ENCODE assay signal across 8 mouse cellular contexts in genomic region chr16:18406293-18406692, GRCm38 (mm10). TPM values are rescaled to one million over a fixed set of nuclear protein-coding genes. Genes with fewer than 3 reads are reported as not detected.
A peak's percentile ranks its signal among the peaks of the same experiment; 100 is the strongest.
DNase-seq lines count a peak whose midpoint lies in the region; ATAC-seq and TF ChIP-seq lines count a peak whose summit lies in the region.

No protein-coding gene starts in this region.

- WGBS in limb, embryonic 11.5 days, result 24% methylated on average over 2 of the region's 2 CpGs
- WGBS in limb, embryonic 10.5 days, result 15% methylated on average over 2 of the region's 2 CpGs
- 6% methylated on average over 2 of the region's 2 CpGs for WGBS in hindbrain, embryonic 13.5 days
- 6% methylated on average over 2 of the region's 2 CpGs for WGBS in limb, embryonic 14.5 days
- 8% methylated on average over 2 of the region's 2 CpGs for WGBS in midbrain, embryonic 13.5 days

- H3K36me3 ChIP-seq in limb, embryonic 11.5 days (ENCODE audit: control insufficient read depth, insufficient read depth, low read length), result peaks cover 20% of the 10 kb centered on the region; the same call in 1 of the 2 replicates
- H3K36me3 ChIP-seq in limb, embryonic 10.5 days, result peaks cover 94% of the 10 kb centered on the region
- H3K36me3 ChIP-seq in hindbrain, embryonic 13.5 days, result peaks cover 78% of the 10 kb centered on the region
- H3K36me3 ChIP-seq in limb, embryonic 14.5 days (ENCODE audit: control insufficient read depth, insufficient read depth, low read length), result peaks cover 73% of the 10 kb centered on the region
- peaks cover 87% of the 10 kb centered on the region for H3K36me3 ChIP-seq in midbrain, embryonic 13.5 days

- no peaks in the 10 kb centered on the region for H3K27me3 ChIP-seq in limb, embryonic 11.5 days (ENCODE audit: control insufficient read depth, insufficient read depth, low read length)
- no peaks in the 10 kb centered on the region for H3K27me3 ChIP-seq in limb, embryonic 10.5 days (ENCODE audit: low read depth, poor library complexity, severe bottlenecking)
- no peaks in the 10 kb centered on the region for H3K27me3 ChIP-seq in hindbrain, embryonic 13.5 days
- no peaks in the 10 kb centered on the region for H3K27me3 ChIP-seq in limb, embryonic 14.5 days (ENCODE audit: control insufficient read depth, insufficient read depth, low read length)
- no peaks in the 10 kb centered on the region for H3K27me3 ChIP-seq in midbrain, embryonic 13.5 days

- H3K9me3 ChIP-seq in limb, embryonic 11.5 days (ENCODE audit: control insufficient read depth, low read length), result no peaks in the 10 kb centered on the region
- no peaks in the 10 kb centered on the region for H3K9me3 ChIP-seq in limb, embryonic 10.5 days (replicated peaks)
- no peaks in the 10 kb centered on the region for H3K9me3 ChIP-seq in hindbrain, embryonic 13.5 days
- H3K9me3 ChIP-seq in limb, embryonic 14.5 days (ENCODE audit: control insufficient read depth, low read length), result no peaks in the 10 kb centered on the region
- no peaks in the 10 kb centered on the region for H3K9me3 ChIP-seq in midbrain, embryonic 13.5 days

- no peak overlapping the region for H3K4me2 ChIP-seq in limb, embryonic 11.5 days (ENCODE audit: low read depth, severe bottlenecking)
- no peak overlapping the region for H3K4me2 ChIP-seq in hindbrain, embryonic 13.5 days
- H3K4me2 ChIP-seq in limb, embryonic 14.5 days (replicated peaks; ENCODE audit: low read depth, low read length, severe bottlenecking), result no peak overlapping the region
- no peak overlapping the region for H3K4me2 ChIP-seq in midbrain, embryonic 13.5 days (replicated peaks)

- 0 out of 2 replicates have a peak, but pooled peaks have one; percentile 45 for ATAC-seq in limb, embryonic 11.5 days (ENCODE audit: insufficient number of reproducible peaks, low FRiP score, low TSS enrichment, low read depth)
- peak; percentile 68 for ATAC-seq in erythroid progenitor cell, adult 5-6 weeks (replicated peaks; ENCODE audit: low FRiP score, poor library complexity, severe bottlenecking)
- ATAC-seq in hindbrain, embryonic 13.5 days (ENCODE audit: low FRiP score), result peak; percentile 32; the same call in 1 of the 2 replicates
- peak; percentile 35; the same call in 1 of the 2 replicates for ATAC-seq in limb, embryonic 14.5 days (ENCODE audit: low FRiP score, low read depth)
- peak; percentile 32; the same call in 1 of the 2 replicates for ATAC-seq in midbrain, embryonic 13.5 days

- H3K4me1 ChIP-seq in limb, embryonic 11.5 days (ENCODE audit: control insufficient read depth, insufficient read depth, low read length), result no peaks in the 10 kb centered on the region
- no peaks in the 10 kb centered on the region for H3K4me1 ChIP-seq in limb, embryonic 10.5 days
- peaks cover 53% of the 10 kb centered on the region for H3K4me1 ChIP-seq in hindbrain, embryonic 13.5 days (replicated peaks)
- H3K4me1 ChIP-seq in limb, embryonic 14.5 days (ENCODE audit: control insufficient read depth, insufficient read depth, low read length), result no peaks in the 10 kb centered on the region; the same call in 1 of the 2 replicates
- peaks cover 39% of the 10 kb centered on the region for H3K4me1 ChIP-seq in midbrain, embryonic 13.5 days (replicated peaks)

- no peak for TF ChIP-seq POLR2A in limb, embryonic 14.5 days (IDR thresholded peaks at IDR 0.05; ENCODE audit: borderline replicate concordance, extremely low read depth, insufficient read depth, insufficient read length)

- no peak overlapping the region for H3K4me3 ChIP-seq in limb, embryonic 11.5 days (ENCODE audit: low read depth, low read length)
- H3K4me3 ChIP-seq in limb, embryonic 10.5 days, result no peak overlapping the region
- no peak overlapping the region for H3K4me3 ChIP-seq in hindbrain, embryonic 13.5 days
- H3K4me3 ChIP-seq in limb, embryonic 14.5 days (replicated peaks; ENCODE audit: low read length), result no peak overlapping the region
- no peak overlapping the region for H3K4me3 ChIP-seq in midbrain, embryonic 13.5 days (replicated peaks)

- DNase-seq in limb, embryonic 11.5 days (ENCODE audit: low spot score), result peak; percentile 53
- no peak for DNase-seq in limb, embryonic 10.5 days (ENCODE audit: low spot score)
- DNase-seq in Muller cell, postnatal 12 days (ENCODE audit: inconsistent ontology term), result peak; percentile 87
- DNase-seq in limb, embryonic 14.5 days (ENCODE audit: low spot score), result no peak
- peak; percentile 83 for DNase-seq in thymus, postnatal 4 days

- no peak overlapping the region for H3K27ac ChIP-seq in limb, embryonic 11.5 days (replicated peaks; ENCODE audit: low read depth, low read length)
- no peak overlapping the region for H3K27ac ChIP-seq in limb, embryonic 10.5 days
- H3K27ac ChIP-seq in hindbrain, embryonic 13.5 days, result peak overlapping the region; percentile 64
- no peak overlapping the region for H3K27ac ChIP-seq in limb, embryonic 14.5 days (replicated peaks; ENCODE audit: low read depth, low read length)
- 0 out of 2 replicates have a peak overlapping the region, but pooled peaks have one; percentile 21 for H3K27ac ChIP-seq in midbrain, embryonic 13.5 days

- no peak overlapping the region for H3K9ac ChIP-seq in limb, embryonic 11.5 days (ENCODE audit: low read length)
- peak overlapping the region; percentile 10; the same call in 1 of the 2 replicates for H3K9ac ChIP-seq in hindbrain, embryonic 13.5 days
- H3K9ac ChIP-seq in limb, embryonic 14.5 days (ENCODE audit: low read depth, low read length, severe bottlenecking), result no peak overlapping the region
- no peak overlapping the region for H3K9ac ChIP-seq in midbrain, embryonic 13.5 days (replicated peaks)

RNA-seq across cellular contexts. Expression of gene Txnrd2, which starts 19.9 kb away (rescaled TPM):
- polyA plus RNA-seq in limb, embryonic 11.5 days (2014; fragmentation: Nextera tagmentation; extraction: Ambion mirVana), result 21.0 and 21.9 TPM in 2 replicates
- polyA plus RNA-seq in limb, embryonic 10.5 days (2016; fragmentation: Nextera tagmentation; extraction: Ambion mirVana), result 29.6 and 32.2 TPM in 2 replicates
- 117 and 217 TPM in 2 replicates for total RNA-seq in erythroid progenitor cell, adult 5-6 weeks (2015; ENCODE audit: low replicate concordance)
- 138 and 221 TPM in 2 replicates for total RNA-seq in erythroid progenitor cell, adult 5-6 weeks (2017; ENCODE audit: low replicate concordance)
- 26.1 and 27.0 TPM in 2 replicates for polyA plus RNA-seq in hindbrain, embryonic 13.5 days (2015; fragmentation: Nextera tagmentation; extraction: Ambion mirVana)
- polyA plus RNA-seq in limb, embryonic 14.5 days (2012; rRNA removed), result 13.4 and 14.1 TPM in 2 replicates
- 13.6 and 18.4 TPM in 2 replicates for polyA plus RNA-seq in limb, embryonic 14.5 days (2014; fragmentation: Nextera tagmentation; extraction: Ambion mirVana)
- polyA plus RNA-seq in midbrain, embryonic 13.5 days (2015; fragmentation: Nextera tagmentation; extraction: Ambion mirVana), result 25.9 and 28.6 TPM in 2 replicates

RNA-seq across cellular contexts. Expression of gene Comt, which starts 20.4 kb away (rescaled TPM):
- 55.4 and 64.2 TPM in 2 replicates for polyA plus RNA-seq in limb, embryonic 11.5 days (2014; fragmentation: Nextera tagmentation; extraction: Ambion mirVana)
- 54.7 and 61.1 TPM in 2 replicates for polyA plus RNA-seq in limb, embryonic 10.5 days (2016; fragmentation: Nextera tagmentation; extraction: Ambion mirVana)
- total RNA-seq in erythroid progenitor cell, adult 5-6 weeks (2015; ENCODE audit: low replicate concordance), result 129 and 131 TPM in 2 replicates
- 66.4 and 67.4 TPM in 2 replicates for total RNA-seq in erythroid progenitor cell, adult 5-6 weeks (2017; ENCODE audit: low replicate concordance)
- 85.9 and 88.5 TPM in 2 replicates for polyA plus RNA-seq in hindbrain, embryonic 13.5 days (2015; fragmentation: Nextera tagmentation; extraction: Ambion mirVana)
- 84.5 and 110 TPM in 2 replicates for polyA plus RNA-seq in limb, embryonic 14.5 days (2012; rRNA removed)
- polyA plus RNA-seq in limb, embryonic 14.5 days (2014; fragmentation: Nextera tagmentation; extraction: Ambion mirVana), result 82.4 and 92.3 TPM in 2 replicates
- polyA plus RNA-seq in midbrain, embryonic 13.5 days (2015; fragmentation: Nextera tagmentation; extraction: Ambion mirVana), result 75.7 and 78.8 TPM in 2 replicates

RNA-seq across cellular contexts. Expression of gene Arvcf, which starts 58.3 kb away (rescaled TPM):
- polyA plus RNA-seq in limb, embryonic 11.5 days (2014; fragmentation: Nextera tagmentation; extraction: Ambion mirVana), result 32.9 and 33.2 TPM in 2 replicates
- polyA plus RNA-seq in limb, embryonic 10.5 days (2016; fragmentation: Nextera tagmentation; extraction: Ambion mirVana), result 44.8 and 56.1 TPM in 2 replicates
- total RNA-seq in erythroid progenitor cell, adult 5-6 weeks (2015; ENCODE audit: low replicate concordance), result 3.2 and 8.8 TPM in 2 replicates
- 6.2 and 22.0 TPM in 2 replicates for total RNA-seq in erythroid progenitor cell, adult 5-6 weeks (2017; ENCODE audit: low replicate concordance)
- polyA plus RNA-seq in hindbrain, embryonic 13.5 days (2015; fragmentation: Nextera tagmentation; extraction: Ambion mirVana), result 81.1 and 88.9 TPM in 2 replicates
- 33.6 and 42.9 TPM in 2 replicates for polyA plus RNA-seq in limb, embryonic 14.5 days (2012; rRNA removed)
- 18.9 and 23.4 TPM in 2 replicates for polyA plus RNA-seq in limb, embryonic 14.5 days (2014; fragmentation: Nextera tagmentation; extraction: Ambion mirVana)
- 109 and 111 TPM in 2 replicates for polyA plus RNA-seq in midbrain, embryonic 13.5 days (2015; fragmentation: Nextera tagmentation; extraction: Ambion mirVana)

RNA-seq across cellular contexts. Expression of gene Tango2, which starts 58.4 kb away (rescaled TPM):
- 20.1 and 21.2 TPM in 2 replicates for polyA plus RNA-seq in limb, embryonic 11.5 days (2014; fragmentation: Nextera tagmentation; extraction: Ambion mirVana)
- polyA plus RNA-seq in limb, embryonic 10.5 days (2016; fragmentation: Nextera tagmentation; extraction: Ambion mirVana), result 20.2 and 23.7 TPM in 2 replicates
- 61.3 and 62.5 TPM in 2 replicates for total RNA-seq in erythroid progenitor cell, adult 5-6 weeks (2015; ENCODE audit: low replicate concordance)
- 47.2 and 51.9 TPM in 2 replicates for total RNA-seq in erythroid progenitor cell, adult 5-6 weeks (2017; ENCODE audit: low replicate concordance)
- 76.0 and 79.8 TPM in 2 replicates for polyA plus RNA-seq in hindbrain, embryonic 13.5 days (2015; fragmentation: Nextera tagmentation; extraction: Ambion mirVana)
- 25.2 and 28.7 TPM in 2 replicates for polyA plus RNA-seq in limb, embryonic 14.5 days (2012; rRNA removed)
- polyA plus RNA-seq in limb, embryonic 14.5 days (2014; fragmentation: Nextera tagmentation; extraction: Ambion mirVana), result 24.0 and 25.1 TPM in 2 replicates
- polyA plus RNA-seq in midbrain, embryonic 13.5 days (2015; fragmentation: Nextera tagmentation; extraction: Ambion mirVana), result 63.1 and 66.5 TPM in 2 replicates

Comparison
In these comparisons a context has a peak if more than half of its experiments do, and no peak if none do; other contexts are left out.
1. DNase-seq: peak in limb, embryonic 11.5 days (single experiment), Muller cell, postnatal 12 days (single experiment) and thymus, postnatal 4 days (single experiment); none in limb, embryonic 10.5 days (single experiment) and limb, embryonic 14.5 days (single experiment).
2. H3K27ac ChIP-seq: peak in hindbrain, embryonic 13.5 days (single experiment) and midbrain, embryonic 13.5 days (single experiment); none in limb, embryonic 11.5 days (single experiment), limb, embryonic 10.5 days (single experiment) and limb, embryonic 14.5 days (single experiment).
3. Peak in every context shown above with its lines, with median percentiles within 50 percentile points of each other: ATAC-seq.